Mouse (Mus musculus) embryonic facial prominence, embryonic 14.5 days (tissue): ENCODE data around the gene Map2. TPM values are rescaled to one million over a fixed set of nuclear protein-coding genes. Genes with fewer than 3 reads are reported as not detected.

ENCODE experiments used
- ATAC-seq: fragments of 200-750 bp; cut with Nextera tagmentation; 2 replicates; pipeline ENCODE4 v1.8.0; 2017; ENCODE audit warnings: low read depth, moderate number of reproducible peaks, moderate TSS enrichment
- DNase-seq: peaks from one replicate; pipeline ENCODE4 v3.0.0-alpha.2; 2015; ENCODE audit warnings: low spot score
- H3K27ac ChIP-seq: fragments of 300-500 bp; sonication (generic); replicated peaks from 2 replicates; pipeline ENCODE4 v1.5.1; 2014; ENCODE audit warnings: low read depth, mild to moderate bottlenecking, low read length, moderate library complexity
- H3K27me3 ChIP-seq: fragments of 300-500 bp; sonication (generic); replicated peaks from 2 replicates; pipeline ENCODE4 v1.6.1; 2014; ENCODE audit warnings: low read length; ENCODE audit not compliant: control insufficient read depth, insufficient read depth
- H3K36me3 ChIP-seq: fragments of 300-500 bp; sonication (generic); 2 replicates; pipeline ENCODE4 v1.6.1; 2014; ENCODE audit warnings: low read length, mixed read lengths; ENCODE audit not compliant: control insufficient read depth, insufficient read depth
- H3K4me1 ChIP-seq: fragments of 300-500 bp; sonication (generic); 2 replicates; pipeline ENCODE4 v1.6.1; 2014; ENCODE audit warnings: antibody characterized with exemption, low read length; ENCODE audit not compliant: control insufficient read depth, insufficient read depth
- H3K4me2 ChIP-seq: fragments of 300-500 bp; sonication (generic); 2 replicates; pipeline ENCODE4 v1.6.1; 2014; ENCODE audit warnings: low read depth, mild to moderate bottlenecking, low read length, moderate library complexity, mixed read lengths
- H3K4me3 ChIP-seq: fragments of 300-500 bp; sonication (generic); 2 replicates; pipeline ENCODE4 v1.5.1; 2014; ENCODE audit warnings: low read depth, mild to moderate bottlenecking, low read length
- H3K9ac ChIP-seq: fragments of 300-500 bp; sonication (generic); 2 replicates; pipeline ENCODE4 v1.6.1; 2014; ENCODE audit warnings: low read depth, mild to moderate bottlenecking, low read length, moderate library complexity, mixed read lengths
- H3K9me3 ChIP-seq: fragments of 300-500 bp; sonication (generic); 2 replicates; pipeline ENCODE4 v1.6.1; 2016; ENCODE audit warnings: low read length; ENCODE audit not compliant: control insufficient read depth
- WGBS: fragments of 180-500 bp; shearing (Covaris S2); extraction: QIAGEN DNeasy Blood & Tissue Kit; methylation state at CpG from one replicate; pipeline ENCODE4 v1.1.7; 2014; 5-methylcytosine and 5-hydroxymethylcytosine counted together
- polyA plus RNA-seq: library from polyadenylated mRNA; unstranded; fragments of >200 nt; fragmentation: Nextera tagmentation; extraction: Ambion mirVana; gene quantifications from 2 replicates; pipeline ENCODE4 v1.2.1, GENCODE M21; 2014

Map2 gene
- polyA plus RNA-seq, 1 experiment from 2014 or later: 19.2 TPM

GRCm38 (mm10) chr1:66164648-66165047, 10.4 kb upstream of the Map2 start:
- Histone ChIP-seq H3K27ac (no peak overlapping the region), H3K9ac (no peak overlapping the region), H3K4me3 (no peak overlapping the region), H3K4me1 (no peaks in the 10 kb centered on the region), H3K36me3 (no peaks in the 10 kb centered on the region), H3K27me3 (no peaks in the 10 kb centered on the region), H3K4me2 (no peak overlapping the region), H3K9me3 (no peaks in the 10 kb centered on the region)
- DNase-seq (no peak), ATAC-seq (no peak)
- 52% methylated on average over 2 of the region's 2 CpGs for WGBS

- ATAC-seq (no peak), DNase-seq (peak; percentile 26)
- 50% methylated on average over 5 of the region's 5 CpGs for WGBS
- Histone ChIP-seq H3K4me1 (no peaks in the 10 kb centered on the region), H3K9ac (no peak overlapping the region), H3K9me3 (no peaks in the 10 kb centered on the region), H3K36me3 (no peaks in the 10 kb centered on the region), H3K27me3 (no peaks in the 10 kb centered on the region), H3K4me2 (no peak overlapping the region), H3K27ac (no peak overlapping the region), H3K4me3 (no peak overlapping the region)
Measured at GRCm38 (mm10) chr1:66168722-66169121, 6.4 kb upstream of the Map2 start.

GRCm38 (mm10) chr1:66172127-66172526, 2.9 kb upstream of the Map2 start:
- Histone ChIP-seq H3K4me3 (no peak overlapping the region), H3K27ac (no peak overlapping the region), H3K4me2 (no peak overlapping the region), H3K4me1 (peaks cover 7% of the 10 kb centered on the region; the same call in 1 of the 2 replicates), H3K9ac (no peak overlapping the region), H3K36me3 (no peaks in the 10 kb centered on the region), H3K27me3 (no peaks in the 10 kb centered on the region), H3K9me3 (no peaks in the 10 kb centered on the region)
- no peak for ATAC-seq
- DNase-seq: peak; percentile 44
- WGBS: 55% methylated on average over 3 of the region's 3 CpGs

- DNase-seq (no peak), ATAC-seq (no peak)
- Histone ChIP-seq H3K4me3 (no peak overlapping the region), H3K27me3 (no peaks in the 10 kb centered on the region), H3K36me3 (no peaks in the 10 kb centered on the region), H3K4me1 (peaks cover 10% of the 10 kb centered on the region; the same call in 1 of the 2 replicates), H3K4me2 (no peak overlapping the region), H3K9ac (no peak overlapping the region), H3K27ac (no peak overlapping the region), H3K9me3 (no peaks in the 10 kb centered on the region)
- WGBS: 47% methylated on average over 5 of the region's 5 CpGs
Measured at GRCm38 (mm10) chr1:66173630-66174029, 1.4 kb upstream of the Map2 start.

GRCm38 (mm10) chr1:66176012-66176837, 1.2 kb downstream of the Map2 start:
- H3K27me3 ChIP-seq: no peaks in the 10 kb centered on the region
- H3K4me1 ChIP-seq: peaks cover 10% of the 10 kb centered on the region; the same call in 1 of the 2 replicates
- ATAC-seq (no peak), DNase-seq (peak; percentile 20)
- no peak overlapping the region for H3K27ac ChIP-seq
- H3K9ac ChIP-seq: no peak overlapping the region; the same call in 1 of the 2 replicates
- 28% methylated on average over 9 of the region's 9 CpGs for WGBS
- H3K9me3 ChIP-seq: no peaks in the 10 kb centered on the region
- peak overlapping the region; percentile 75 for H3K4me2 ChIP-seq
- no peaks in the 10 kb centered on the region for H3K36me3 ChIP-seq
- peak overlapping the region; percentile 58 for H3K4me3 ChIP-seq

GRCm38 (mm10) chr1:66176838-66177105, 1.7 kb downstream of the Map2 start:
- Histone ChIP-seq H3K27ac (no peak overlapping the region), H3K27me3 (no peaks in the 10 kb centered on the region), H3K4me1 (peaks cover 10% of the 10 kb centered on the region; the same call in 1 of the 2 replicates), H3K9ac (no peak overlapping the region), H3K9me3 (no peaks in the 10 kb centered on the region), H3K4me3 (peak overlapping the region; percentile 58; the same call in 1 of the 2 replicates), H3K36me3 (no peaks in the 10 kb centered on the region), H3K4me2 (peak overlapping the region; percentile 75)
- WGBS: 74% methylated on average over 2 of the region's 2 CpGs
- no peak for DNase-seq
- no peak for ATAC-seq

- 55% methylated on average over 4 of the region's 4 CpGs for WGBS
- H3K27ac ChIP-seq: no peak overlapping the region
- 0 out of 2 replicates have a peak overlapping the region, but pooled peaks have one; percentile 7 for H3K4me2 ChIP-seq
Measured at GRCm38 (mm10) chr1:66177489-66178170, 2.6 kb downstream of the Map2 start.

GRCm38 (mm10) chr1:66187016-66187681, 12.1 kb downstream of the Map2 start:
- Histone ChIP-seq H3K27ac (no peak overlapping the region), H3K4me1 (peaks cover 10% of the 10 kb centered on the region), H3K4me3 (no peak overlapping the region), H3K4me2 (peak overlapping the region; percentile 17; the same call in 1 of the 2 replicates), H3K27me3 (no peaks in the 10 kb centered on the region), H3K9ac (no peak overlapping the region), H3K36me3 (no peaks in the 10 kb centered on the region), H3K9me3 (no peaks in the 10 kb centered on the region)
- 38% methylated on average over 12 of the region's 12 CpGs for WGBS
- DNase-seq (peak; percentile 42), ATAC-seq (no peak)

More at GRCm38 (mm10) chr1:66177489-66178170, 2.6 kb downstream of the Map2 start:
- H3K4me3 ChIP-seq: no peak overlapping the region
- H3K4me1 ChIP-seq: peaks cover 10% of the 10 kb centered on the region; the same call in 1 of the 2 replicates
- no peaks in the 10 kb centered on the region for H3K27me3 ChIP-seq
- no peaks in the 10 kb centered on the region for H3K9me3 ChIP-seq
- no peak for ATAC-seq
- no peak for DNase-seq
- no peak overlapping the region for H3K9ac ChIP-seq
- H3K36me3 ChIP-seq: no peaks in the 10 kb centered on the region
